Mouse (Mus musculus) hindbrain, embryonic 15.5 days (tissue): ENCODE results near the gene Ptk7. TPM values are rescaled to one million over a fixed set of nuclear protein-coding genes. Genes with fewer than 3 reads are reported as not detected.
A peak's percentile ranks its signal among the peaks of the same experiment; 100 is the strongest.

Experiments
- ATAC-seq: fragments of 200-750 bp; cut with Nextera tagmentation; 2 replicates; pipeline ENCODE4 v1.8.0; 2017; ENCODE audit warnings: low read depth, moderate number of reproducible peaks, moderate TSS enrichment; ENCODE audit not compliant: low FRiP score
- H3K27ac ChIP-seq: fragments of 300-500 bp; sonication (generic); replicated peaks from 2 replicates; pipeline ENCODE4 v1.5.1; 2015; ENCODE audit warnings: mild to moderate bottlenecking, inconsistent platforms
- H3K27me3 ChIP-seq: fragments of 300-500 bp; sonication (generic); 2 replicates; pipeline ENCODE4 v1.6.1; 2015; ENCODE audit warnings: control low read depth, inconsistent platforms
- H3K36me3 ChIP-seq: fragments of 300-500 bp; sonication (generic); 2 replicates; pipeline ENCODE4 v1.6.1; 2015; ENCODE audit warnings: control low read depth, inconsistent platforms
- H3K4me1 ChIP-seq: fragments of 300-500 bp; sonication (generic); replicated peaks from 2 replicates; pipeline ENCODE4 v1.6.1; 2015; ENCODE audit warnings: control low read depth, inconsistent platforms
- H3K4me2 ChIP-seq: fragments of 300-500 bp; sonication (generic); 2 replicates; pipeline ENCODE4 v1.6.1; 2015; ENCODE audit warnings: moderate library complexity, mild to moderate bottlenecking, inconsistent platforms
- H3K4me3 ChIP-seq: fragments of 300-500 bp; sonication (generic); 2 replicates; pipeline ENCODE4 v1.5.1; 2015; ENCODE audit warnings: mild to moderate bottlenecking, inconsistent platforms
- H3K9ac ChIP-seq: fragments of 300-500 bp; sonication (generic); 2 replicates; pipeline ENCODE4 v1.6.1; 2015; ENCODE audit warnings: inconsistent platforms
- H3K9me3 ChIP-seq: fragments of 300-500 bp; sonication (generic); 2 replicates; pipeline ENCODE4 v1.6.1; 2016; ENCODE audit warnings: control low read depth, inconsistent platforms
- WGBS: fragments of 180-500 bp; shearing (Covaris S2); methylation state at CpG from one replicate; pipeline ENCODE4 v1.1.7; 2015; 5-methylcytosine and 5-hydroxymethylcytosine counted together
- polyA plus RNA-seq: library from polyadenylated mRNA; unstranded; fragments of >200 nt; fragmentation: Nextera tagmentation; extraction: Ambion mirVana; gene quantifications from 2 replicates; pipeline ENCODE4 v1.2.1, GENCODE M21; 2015

The Ptk7 gene
- polyA plus RNA-seq = 32.8 and 34.1 TPM in 2 replicates

DNA sequence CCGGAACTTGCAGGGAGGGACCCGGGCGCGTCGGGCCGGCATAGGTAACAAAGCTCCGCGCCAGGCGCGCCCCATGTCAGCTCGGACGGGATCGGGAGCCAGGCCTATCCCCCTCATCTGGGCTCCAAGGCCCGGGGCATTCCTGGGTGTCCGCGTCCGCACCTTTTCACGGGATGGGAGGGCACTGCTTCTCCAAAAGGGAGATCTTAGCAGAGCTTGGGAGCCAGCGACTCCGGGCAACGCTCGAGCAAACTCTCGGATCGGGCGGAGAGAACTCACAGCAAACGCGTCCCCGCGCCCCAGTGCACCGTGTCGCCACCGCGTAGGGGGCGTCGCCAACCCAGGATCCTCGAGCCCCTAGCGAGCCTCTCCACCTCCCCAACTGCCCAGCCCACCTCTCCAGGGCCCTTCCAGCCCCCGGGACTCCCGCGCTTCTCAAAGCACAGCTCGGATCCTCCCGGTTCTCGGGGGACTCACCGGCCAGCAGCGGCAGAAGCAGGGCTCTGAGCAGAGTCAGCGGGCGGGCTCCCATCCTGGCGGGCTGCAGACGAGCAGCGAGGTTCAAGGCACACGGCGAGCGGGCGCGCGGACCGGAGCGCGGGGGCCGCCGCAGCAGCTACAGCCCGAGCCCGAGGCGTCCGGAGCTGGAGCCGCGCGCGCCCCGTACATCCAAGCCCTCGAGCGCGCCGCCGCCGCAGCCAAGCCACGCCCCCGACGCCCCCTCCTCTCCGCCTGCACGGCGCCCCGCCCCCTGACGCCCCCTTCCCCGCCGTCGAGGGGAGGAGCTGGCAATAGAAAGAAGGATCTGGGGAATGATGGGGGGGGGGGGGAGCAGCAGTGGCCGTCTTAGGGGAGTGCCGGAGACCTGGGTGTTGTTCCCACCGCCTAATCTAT lies at the start of gene Ptk7:
TSS of gene Ptk7 (minus strand) at position 714 of the 894 bp plus-strand sequence.
- Histone ChIP-seq H3K27ac (peak within 1 kb of the TSS; percentile 86), H3K4me3 (peak within 1 kb of the TSS; percentile 58), H3K36me3 (peaks cover 16% of the 10 kb centered on the region), H3K9me3 (no peaks in the 10 kb centered on the region), H3K4me1 (peaks cover 37% of the 10 kb centered on the region), H3K9ac (peak within 1 kb of the TSS; percentile 73), H3K27me3 (no peaks in the 10 kb centered on the region), H3K4me2 (peak within 1 kb of the TSS; percentile 73)
- under 1% methylated on average over 61 of the region's 90 CpGs for WGBS
- peak; percentile 79 for ATAC-seq

DNA sequence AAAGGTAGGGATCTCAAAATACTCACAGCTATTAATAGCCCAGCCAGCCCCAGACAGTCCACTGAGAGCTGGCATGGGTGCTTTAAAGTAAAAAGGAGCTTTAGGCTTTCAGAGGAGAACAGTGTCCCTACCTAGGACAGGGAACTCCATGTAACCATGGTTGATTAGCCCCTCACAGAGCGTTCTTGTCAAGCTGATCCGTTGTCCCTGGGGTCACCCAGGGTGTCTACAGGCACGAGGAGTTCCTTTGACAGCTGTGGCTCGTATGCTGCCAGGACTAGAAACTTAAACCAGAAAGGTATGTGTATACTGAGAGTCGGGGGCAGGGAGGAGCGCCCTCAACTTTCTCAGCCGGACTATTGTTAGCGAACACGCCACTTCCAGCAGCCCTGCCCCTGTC lies 49.6 kb upstream of the Ptk7 start:
- ATAC-seq = no peak
- Histone ChIP-seq H3K4me1 (peaks cover 40% of the 10 kb centered on the region), H3K9ac (0 out of 2 replicates have a peak overlapping the region, but pooled peaks have one; percentile 79), H3K36me3 (peaks cover 39% of the 10 kb centered on the region), H3K27ac (no peak overlapping the region), H3K4me2 (peak overlapping the region; percentile 81), H3K9me3 (no peaks in the 10 kb centered on the region), H3K4me3 (peak overlapping the region; percentile 83), H3K27me3 (no peaks in the 10 kb centered on the region)
- 70% methylated on average over 9 of the region's 9 CpGs for WGBS

DNA sequence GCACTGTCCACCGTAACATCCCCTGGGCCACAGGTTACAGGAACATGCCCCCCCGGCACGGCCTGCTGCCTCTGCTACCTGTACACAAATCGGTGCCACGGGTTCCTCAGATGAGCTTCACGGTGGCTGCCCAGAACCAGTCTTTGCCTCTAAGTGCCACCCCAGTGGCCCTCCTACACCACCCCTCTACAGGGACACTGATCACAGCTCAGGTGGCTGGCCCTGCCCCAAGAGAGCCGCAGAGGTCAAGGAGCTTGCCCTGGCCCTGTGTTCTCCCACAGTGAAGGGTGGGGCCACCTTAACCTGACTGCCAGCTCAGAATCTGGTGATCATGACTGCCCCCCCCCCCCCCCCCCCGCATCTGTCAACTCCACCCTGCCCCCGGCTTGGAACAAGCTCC lies 49.1 kb upstream of the Ptk7 start, which contains the start of gene Mea1:
TSS of gene Mea1 (plus strand) at position 378 of the 400 bp plus-strand sequence.
- Histone ChIP-seq H3K4me3 (peak within 1 kb of the TSS; percentile 83), H3K4me1 (peaks cover 44% of the 10 kb centered on the region), H3K9ac (peak within 1 kb of the TSS; percentile 79), H3K9me3 (no peaks in the 10 kb centered on the region), H3K27ac (peak within 1 kb of the TSS; percentile 93; the same call in 1 of the 2 replicates), H3K4me2 (peak within 1 kb of the TSS; percentile 81), H3K27me3 (no peaks in the 10 kb centered on the region), H3K36me3 (peaks cover 34% of the 10 kb centered on the region)
- ATAC-seq = no peak
- 94% methylated on average over 8 of the region's 9 CpGs for WGBS

DNA sequence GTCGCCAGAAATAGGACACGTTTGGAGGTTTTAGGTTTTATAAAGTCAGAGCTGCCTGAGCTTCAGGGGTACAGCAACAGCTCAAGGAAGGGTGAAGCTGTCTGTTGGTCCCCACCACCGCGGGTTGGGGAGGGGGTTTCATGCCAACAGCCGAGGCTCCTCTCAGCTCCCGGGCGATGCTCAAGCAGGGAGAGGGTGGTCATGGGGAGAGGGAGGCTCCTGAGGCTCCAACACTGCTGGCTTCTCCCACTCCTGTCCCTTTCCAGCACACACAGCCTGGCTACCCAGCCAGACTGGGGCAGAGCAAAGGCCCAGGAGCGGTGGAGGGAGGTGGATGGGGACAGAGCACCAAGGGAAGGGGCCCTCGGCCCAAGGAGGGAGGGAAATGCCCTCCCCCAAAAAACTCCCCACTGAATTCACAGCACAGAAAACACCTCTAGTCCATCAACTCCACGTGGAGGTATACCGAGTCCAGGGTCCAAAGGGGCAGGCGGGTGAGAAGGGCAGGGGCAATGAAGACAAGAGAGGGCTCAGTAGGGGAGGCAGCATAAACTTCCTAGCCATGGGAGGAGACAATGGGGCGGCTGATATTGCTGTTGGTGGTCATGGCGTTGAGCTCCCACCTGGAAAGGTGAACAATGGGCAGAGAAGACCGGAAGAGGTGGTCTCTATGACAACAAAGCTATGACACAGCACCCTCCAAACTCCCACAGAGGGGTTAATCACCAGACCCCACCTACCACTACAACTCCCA lies 45.4 kb upstream of the Ptk7 start:
- Histone ChIP-seq H3K4me3 (peak overlapping the region; percentile 84), H3K9me3 (no peaks in the 10 kb centered on the region), H3K4me1 (peaks cover 40% of the 10 kb centered on the region), H3K27me3 (no peaks in the 10 kb centered on the region), H3K36me3 (peaks cover 37% of the 10 kb centered on the region), H3K9ac (peak overlapping the region; percentile 39), H3K4me2 (peak overlapping the region; percentile 91), H3K27ac (peak overlapping the region; percentile 75)
- 21% methylated on average over 15 of the region's 15 CpGs for WGBS
- ATAC-seq = peak; percentile 17

DNA sequence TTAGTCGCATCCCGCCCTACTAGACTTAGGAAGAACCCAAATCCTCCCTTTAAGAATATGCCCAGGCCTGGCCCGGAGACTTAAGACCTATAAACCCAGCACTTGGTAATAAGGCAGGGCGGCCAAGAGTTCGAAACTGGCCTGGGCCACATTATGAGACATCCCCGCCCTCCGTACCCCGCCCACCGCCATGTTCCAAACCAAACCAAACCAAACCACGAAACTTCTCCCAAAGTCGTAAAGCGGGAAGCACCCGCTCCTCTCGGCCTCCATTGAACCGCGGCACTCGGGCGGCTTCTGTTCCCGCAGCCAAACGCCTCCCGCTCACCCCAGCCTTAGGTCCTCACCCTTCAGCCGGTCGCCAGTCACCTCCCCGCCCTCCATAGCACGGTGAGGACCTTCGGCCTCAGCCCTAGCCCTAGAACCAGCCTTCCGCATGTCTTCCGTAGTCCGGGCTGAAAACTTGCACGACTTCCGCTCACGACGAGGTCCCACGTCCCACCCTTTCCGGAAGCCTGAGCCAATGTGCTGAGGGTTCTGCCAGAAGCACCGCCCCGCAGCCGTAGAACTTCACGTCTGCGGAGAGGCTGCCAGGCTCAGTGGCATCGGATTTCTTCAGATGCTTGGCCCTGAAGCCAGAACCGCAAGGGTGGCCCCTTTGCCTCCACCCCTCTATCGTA lies 44.7 kb upstream of the Ptk7 start, which contains the start of gene Rrp36:
TSS of gene Rrp36 (minus strand) at position 503 of the 680 bp plus-strand sequence.
- no peaks in the 10 kb centered on the region for H3K9me3 ChIP-seq
- H3K36me3 ChIP-seq = peaks cover 45% of the 10 kb centered on the region
- 1% methylated on average over 43 of the region's 43 CpGs for WGBS
- H3K4me2 ChIP-seq = peak within 1 kb of the TSS; percentile 91
- peak within 1 kb of the TSS; percentile 84 for H3K4me3 ChIP-seq
- H3K4me1 ChIP-seq = peaks cover 33% of the 10 kb centered on the region
- ATAC-seq = peak; percentile 90
- H3K27ac ChIP-seq = peak within 1 kb of the TSS; percentile 75
- peak within 1 kb of the TSS; percentile 64 for H3K9ac ChIP-seq
- H3K27me3 ChIP-seq = no peaks in the 10 kb centered on the region

DNA sequence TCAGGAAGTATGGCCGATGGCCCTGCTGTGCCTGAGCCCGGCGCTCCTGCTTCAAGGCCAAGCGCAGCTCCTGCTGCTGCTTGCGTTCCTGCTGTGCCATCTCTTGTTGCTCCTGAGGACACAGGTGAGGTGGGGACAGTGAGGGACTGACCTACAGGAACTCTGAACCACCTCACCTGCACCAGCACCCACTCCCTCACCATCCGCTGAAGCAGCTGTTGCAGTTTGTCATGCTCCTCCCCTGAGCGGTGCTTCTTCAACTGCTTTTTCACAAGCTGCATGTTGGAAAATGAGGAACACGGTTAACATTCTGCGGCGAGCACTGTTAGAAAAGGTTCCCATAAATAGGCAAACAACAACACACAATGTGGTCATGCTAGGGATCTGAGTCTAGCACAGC lies 40.6 kb upstream of the Ptk7 start:
- H3K36me3 ChIP-seq = peaks cover 32% of the 10 kb centered on the region
- WGBS = 97% methylated on average over 10 of the region's 10 CpGs
- ATAC-seq = no peak
- no peak overlapping the region for H3K9ac ChIP-seq
- no peak overlapping the region for H3K4me3 ChIP-seq
- H3K27me3 ChIP-seq = no peaks in the 10 kb centered on the region
- no peak overlapping the region for H3K27ac ChIP-seq
- no peaks in the 10 kb centered on the region for H3K9me3 ChIP-seq
- H3K4me1 ChIP-seq = peaks cover 20% of the 10 kb centered on the region
- H3K4me2 ChIP-seq = no peak overlapping the region

DNA sequence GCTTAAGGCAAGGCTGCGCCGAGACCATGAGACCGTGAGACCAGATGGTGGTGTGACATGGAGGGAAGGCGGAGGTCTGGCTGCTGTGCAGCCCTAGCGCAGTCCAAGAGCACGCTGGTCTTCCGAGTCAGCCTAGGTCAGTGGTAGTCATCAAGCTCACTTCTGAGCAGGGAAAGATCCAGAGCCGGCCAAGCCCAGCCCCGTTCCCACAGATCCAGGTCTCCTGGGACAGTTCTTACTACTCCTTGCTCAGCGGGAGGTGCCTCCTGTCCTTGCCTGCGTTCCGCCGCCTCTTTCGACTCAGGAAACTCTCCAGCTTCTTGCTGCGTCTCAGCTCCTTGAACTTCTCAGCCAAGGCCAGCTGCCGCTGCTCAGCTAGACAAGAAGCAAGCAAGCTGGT lies 38.4 kb upstream of the Ptk7 start:
- H3K9ac ChIP-seq = no peak overlapping the region

DNA sequence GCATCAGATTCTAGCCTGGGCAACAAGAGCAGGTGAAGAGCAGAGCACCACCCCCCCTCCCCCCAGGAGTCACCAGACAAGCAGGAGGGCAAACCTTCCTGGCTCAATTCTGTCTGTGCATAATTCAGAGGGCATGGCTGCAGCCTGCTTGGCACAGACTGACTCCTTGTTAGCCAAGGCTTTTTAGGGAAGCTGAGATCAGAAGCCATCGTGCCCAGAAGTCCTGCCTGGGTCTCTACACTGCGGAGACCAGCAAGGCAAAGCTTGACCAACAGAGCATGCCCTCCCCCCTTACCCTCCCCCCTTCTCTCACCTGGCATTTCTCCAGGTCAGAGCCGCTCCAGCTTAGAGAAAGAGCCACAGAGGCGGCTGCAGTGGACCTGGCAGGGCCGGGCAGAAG lies 33.4 kb upstream of the Ptk7 start:
- Histone ChIP-seq H3K27me3 (no peaks in the 10 kb centered on the region), H3K4me1 (no peaks in the 10 kb centered on the region), H3K9me3 (no peaks in the 10 kb centered on the region), H3K4me2 (no peak overlapping the region), H3K36me3 (peaks cover 84% of the 10 kb centered on the region), H3K27ac (no peak overlapping the region), H3K9ac (no peak overlapping the region), H3K4me3 (no peak overlapping the region)
- no peak for ATAC-seq
- 78% methylated on average over 5 of the region's 5 CpGs for WGBS

More for the DNA sequence above, 38.4 kb upstream of the Ptk7 start:
- no peaks in the 10 kb centered on the region for H3K9me3 ChIP-seq
- no peaks in the 10 kb centered on the region for H3K27me3 ChIP-seq
- H3K4me1 ChIP-seq = peaks cover 2% of the 10 kb centered on the region; the same call in 1 of the 2 replicates
- 88% methylated on average over 16 of the region's 16 CpGs for WGBS
- no peak overlapping the region for H3K4me3 ChIP-seq
- H3K27ac ChIP-seq = no peak overlapping the region
- H3K36me3 ChIP-seq = peaks cover 49% of the 10 kb centered on the region
- H3K4me2 ChIP-seq = no peak overlapping the region
- ATAC-seq = no peak

DNA sequence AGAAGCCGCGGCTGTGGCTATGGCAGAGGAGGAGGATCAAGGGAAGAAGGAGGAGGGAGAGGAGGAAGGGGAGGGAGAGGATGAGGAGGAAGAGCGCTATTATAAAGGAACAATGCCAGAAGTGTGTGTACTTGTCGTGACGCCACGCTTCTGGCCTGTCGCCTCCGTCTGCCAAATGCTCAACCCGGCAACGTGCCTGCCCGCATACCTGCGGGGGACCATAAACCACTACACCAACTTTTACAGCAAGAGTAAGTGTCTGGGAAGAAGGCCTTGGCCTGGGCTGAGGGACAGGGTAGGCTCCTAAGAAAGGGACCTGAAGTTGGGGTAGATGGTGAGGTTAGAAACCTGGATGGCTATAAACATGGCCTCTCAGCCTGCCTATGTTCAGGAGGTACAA lies 32.7 kb upstream of the Ptk7 start:
- Histone ChIP-seq H3K27ac (no peak overlapping the region), H3K9me3 (no peaks in the 10 kb centered on the region), H3K36me3 (peaks cover 87% of the 10 kb centered on the region), H3K4me2 (no peak overlapping the region), H3K9ac (no peak overlapping the region), H3K4me1 (no peaks in the 10 kb centered on the region), H3K4me3 (no peak overlapping the region), H3K27me3 (no peaks in the 10 kb centered on the region)
- WGBS = 93% methylated on average over 12 of the region's 12 CpGs
- ATAC-seq = no peak

DNA sequence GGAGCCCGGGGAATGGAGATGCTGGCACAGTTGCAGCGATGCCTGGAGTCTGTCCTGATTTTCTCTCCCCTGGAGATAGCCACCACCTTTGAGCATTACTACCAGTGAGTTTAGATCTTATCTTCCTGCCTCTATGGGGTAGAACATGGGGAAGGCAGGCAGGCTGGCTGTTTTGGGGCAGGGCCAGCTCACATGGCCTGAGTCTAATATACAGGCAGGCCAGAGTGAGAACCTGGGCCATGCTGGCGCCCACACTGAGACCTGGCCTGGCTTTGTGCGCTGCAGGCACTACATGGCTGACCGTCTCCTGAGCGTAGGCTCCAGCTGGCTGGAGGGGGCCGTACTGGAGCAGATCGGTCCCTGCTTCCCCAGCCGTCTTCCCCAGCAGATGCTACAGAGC lies 32.0 kb upstream of the Ptk7 start:
- no peaks in the 10 kb centered on the region for H3K4me1 ChIP-seq
- no peak overlapping the region for H3K4me3 ChIP-seq
- 94% methylated on average over 9 of the region's 9 CpGs for WGBS
- no peak for ATAC-seq
- no peaks in the 10 kb centered on the region for H3K27me3 ChIP-seq
- no peak overlapping the region for H3K4me2 ChIP-seq
- H3K36me3 ChIP-seq = peaks cover 90% of the 10 kb centered on the region
- H3K9me3 ChIP-seq = no peaks in the 10 kb centered on the region
- H3K27ac ChIP-seq = no peak overlapping the region
- no peak overlapping the region for H3K9ac ChIP-seq

DNA sequence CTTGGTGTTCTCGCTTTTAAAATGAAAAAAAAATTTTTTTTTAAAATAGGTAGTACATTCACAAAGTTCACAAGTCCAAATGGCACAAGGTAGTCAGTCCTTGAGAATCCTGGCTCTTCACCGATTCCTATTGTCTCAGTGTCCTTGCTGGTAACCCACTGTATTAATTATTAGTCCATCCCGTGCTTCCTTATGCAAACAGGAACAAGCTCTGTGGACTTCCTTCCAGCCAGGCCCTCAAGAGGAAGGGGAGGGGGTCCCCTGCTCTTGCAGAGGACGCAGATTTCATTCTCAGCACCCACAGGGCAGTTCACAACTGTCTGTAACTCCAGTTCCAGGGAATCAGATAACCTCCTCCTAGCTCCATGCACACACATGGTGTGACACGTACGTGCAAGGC lies 26.8 kb upstream of the Ptk7 start:
- WGBS = 84% methylated on average over 6 of the region's 6 CpGs
- H3K4me2 ChIP-seq = no peak overlapping the region
- H3K4me3 ChIP-seq = no peak overlapping the region
- no peak for ATAC-seq
- no peaks in the 10 kb centered on the region for H3K27me3 ChIP-seq
- no peak overlapping the region for H3K9ac ChIP-seq
- no peak overlapping the region for H3K27ac ChIP-seq
- peaks cover 23% of the 10 kb centered on the region for H3K4me1 ChIP-seq
- no peaks in the 10 kb centered on the region for H3K9me3 ChIP-seq
- H3K36me3 ChIP-seq = peaks cover 81% of the 10 kb centered on the region
